Mouse (Mus musculus): ENCODE measurements around the gene Maneal. TPM values are rescaled to one million over a fixed set of nuclear protein-coding genes. Genes with fewer than 3 reads are reported as not detected.

The Maneal gene
- total RNA-seq, 2 experiments from 2014 or later: 48.4 to 58.0 TPM

Other genes with a start within 250 kb of the Maneal start
- 10 to 100 TPM; 14.8 to 21.6 TPM for gene Pou3f1, start 205.4 kb downstream of the Maneal start, total RNA-seq (2021)
- gene Utp11, start 168.6 kb downstream of the Maneal start, total RNA-seq (2021): 10 to 100 TPM; 14.4 to 15.1 TPM
- gene Fhl3, start 161.5 kb downstream of the Maneal start, total RNA-seq (2021): 1 to 10 TPM; 1.6 to 1.9 TPM
- 10 to 100 TPM; 31.8 to 37.3 TPM for gene Sf3a3, start 147.4 kb downstream of the Maneal start, total RNA-seq (2021)
- gene Inpp5b, start 120.3 kb downstream of the Maneal start, total RNA-seq (2021): 10 to 100 TPM; 35.8 to 49.7 TPM
- 10 to 100 TPM; 20.8 to 28.1 TPM for gene Mtf1, start 60.1 kb downstream of the Maneal start, total RNA-seq (2021)
- 10 to 100 TPM; 31.4 to 35.2 TPM for gene Yrdc, start 11.5 kb downstream of the Maneal start, total RNA-seq (2021)
- 10 to 100 TPM; 75.1 to 84.6 TPM for gene 1110065P20Rik, start 11.0 kb downstream of the Maneal start, total RNA-seq (2021)
- 10 to 100 TPM; 40.4 to 67.2 TPM for gene Epha10, start 18.7 kb upstream of the Maneal start, total RNA-seq (2021)
- gene 9930104L06Rik, start 74.9 kb upstream of the Maneal start, total RNA-seq (2021): 10 to 100 TPM; 17.6 to 20.8 TPM
- gene Cdca8, start 77.1 kb upstream of the Maneal start, total RNA-seq (2021): 1 to 10 TPM; 1.4 to 1.5 TPM
- 10 to 100 TPM; 14.2 to 16.7 TPM for gene Rspo1, start 124.3 kb upstream of the Maneal start, total RNA-seq (2021)
- gene Gnl2, start 154.4 kb upstream of the Maneal start, total RNA-seq (2021): 10 to 100 TPM; 52.6 to 70.9 TPM
- gene Dnali1, start 203.5 kb upstream of the Maneal start, total RNA-seq (2021): under 1 TPM in 1 of 2 experiments, not detected in 1; 0.30 TPM
- gene Snip1, start 204.5 kb upstream of the Maneal start, total RNA-seq (2021): 10 to 100 TPM; 13.6 to 14.2 TPM
- 100 to 1,000 TPM; 123 to 140 TPM for gene Meaf6, start 223.0 kb upstream of the Maneal start, total RNA-seq (2021)

Measured in left cerebral cortex, postnatal 36 days (tissue).